Mouse (Mus musculus) heart, postnatal 0 days (tissue): Measurements from ENCODE around the gene Slc45a2. TPM values are rescaled to one million over a fixed set of nuclear protein-coding genes. Genes with fewer than 3 reads are reported as not detected.

Source experiments
- ATAC-seq: fragments of 200-750 bp; cut with Nextera tagmentation; 2 replicates; pipeline ENCODE4 v1.8.0; 2017; ENCODE audit warnings: low read depth, moderate number of reproducible peaks, moderate library complexity; ENCODE audit not compliant: insufficient read depth
- DNase-seq: peaks from one replicate; pipeline ENCODE4 v3.0.0-alpha.2; 2016; ENCODE audit warnings: low spot score
- H3K27ac ChIP-seq: fragments of 300-500 bp; sonication (generic); 2 replicates; pipeline ENCODE4 v1.5.1; 2014; ENCODE audit warnings: low read depth, mild to moderate bottlenecking
- H3K27me3 ChIP-seq: fragments of 300-500 bp; sonication (generic); 2 replicates; pipeline ENCODE4 v1.6.1; 2014; ENCODE audit warnings: low read length, mixed read lengths; ENCODE audit not compliant: control insufficient read depth, insufficient read depth
- H3K36me3 ChIP-seq: fragments of 300-500 bp; sonication (generic); replicated peaks from 2 replicates; pipeline ENCODE4 v1.6.1; 2014; ENCODE audit warnings: low read length, mixed read lengths; ENCODE audit not compliant: control insufficient read depth, insufficient read depth
- H3K4me1 ChIP-seq: fragments of 300-500 bp; sonication (generic); 2 replicates; pipeline ENCODE4 v1.6.1; 2014; ENCODE audit warnings: antibody characterized with exemption; ENCODE audit not compliant: control insufficient read depth, insufficient read depth
- H3K4me2 ChIP-seq: fragments of 300-500 bp; sonication (generic); 2 replicates; pipeline ENCODE4 v1.6.1; 2014; ENCODE audit warnings: low read depth, mild to moderate bottlenecking, low read length, moderate library complexity
- H3K4me3 ChIP-seq: fragments of 300-500 bp; sonication (generic); 2 replicates; pipeline ENCODE4 v1.5.1; 2014; ENCODE audit warnings: low read depth, low read length
- H3K9ac ChIP-seq: fragments of 300-500 bp; sonication (generic); replicated peaks from 2 replicates; pipeline ENCODE4 v1.6.1; 2014; ENCODE audit warnings: low read depth, low read length, mixed read lengths
- H3K9me3 ChIP-seq: fragments of 300-500 bp; sonication (generic); replicated peaks from 2 replicates; pipeline ENCODE4 v1.6.1; 2016; ENCODE audit warnings: low read length; ENCODE audit not compliant: control insufficient read depth
- CTCF ChIP-seq: IDR thresholded peaks from 2 replicates; pipeline ENCODE4 v1.5.1; 2016; ENCODE audit warnings: antibody characterized with exemption, control low read depth, low read depth
- EP300 ChIP-seq: IDR thresholded peaks from 2 replicates; pipeline ENCODE4 v1.6.1; 2016; ENCODE audit warnings: antibody characterized with exemption, low read depth
- WGBS: fragments of 180-500 bp; shearing (Covaris S2); extraction: QIAGEN DNeasy Blood & Tissue Kit; methylation state at CpG from one replicate; pipeline ENCODE4 v1.1.7; 2014; 5-methylcytosine and 5-hydroxymethylcytosine counted together
- polyA plus RNA-seq: library from polyadenylated mRNA; unstranded; fragments of >200 nt; fragmentation: Nextera tagmentation; extraction: Ambion mirVana; gene quantifications from 2 replicates; pipeline ENCODE4 v1.2.1, GENCODE M21; 2015
- total RNA-seq: library from RNA; depleted of rRNA; stranded (reverse); fragments of >200 nt; gene quantifications from 2 replicates; pipeline ENCODE4 v1.2.3, GENCODE M21; 2014; ENCODE audit warnings: low replicate concordance; rRNA removed

The Slc45a2 gene
- not detected in 2 replicates for total RNA-seq
- polyA plus RNA-seq: 0.12 and 0.18 TPM in 2 replicates

DNA sequence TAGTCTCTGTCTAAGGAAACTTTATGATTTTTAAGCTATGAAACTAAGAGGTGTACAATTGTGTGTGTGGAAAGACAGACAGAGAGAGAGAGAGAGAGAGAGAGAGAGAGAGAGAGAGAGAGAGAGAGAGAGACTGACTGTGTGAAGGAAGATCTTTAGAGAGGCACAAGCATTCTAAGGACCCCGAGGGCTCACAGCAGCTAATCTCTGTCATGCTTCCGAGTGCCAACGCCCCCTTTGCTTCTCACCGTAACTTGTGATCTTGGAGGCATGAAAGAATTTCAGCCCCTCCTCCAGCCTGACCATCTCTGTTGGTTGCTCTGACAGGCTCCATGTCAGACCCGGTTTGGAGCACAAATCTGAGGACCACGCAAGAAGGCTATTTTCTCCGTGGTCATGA, at the start of gene Slc45a2:
Slc45a2 (plus strand) TSS at position 301 of the 400 bp plus-strand sequence.
- Histone ChIP-seq H3K27me3 (no peaks in the 10 kb centered on the region), H3K36me3 (peaks cover 7% of the 10 kb centered on the region; the same call in 1 of the 2 replicates), H3K27ac (no peak within 1 kb of the TSS), H3K9ac (no peak within 1 kb of the TSS), H3K4me3 (no peak within 1 kb of the TSS), H3K4me1 (no peaks in the 10 kb centered on the region), H3K9me3 (no peaks in the 10 kb centered on the region), H3K4me2 (no peak within 1 kb of the TSS)
- DNase-seq (no peak), ATAC-seq (no peak)
- 39% methylated on average over 7 of the region's 7 CpGs for WGBS
- TF ChIP-seq CTCF (no peak), EP300 (no peak)

DNA sequence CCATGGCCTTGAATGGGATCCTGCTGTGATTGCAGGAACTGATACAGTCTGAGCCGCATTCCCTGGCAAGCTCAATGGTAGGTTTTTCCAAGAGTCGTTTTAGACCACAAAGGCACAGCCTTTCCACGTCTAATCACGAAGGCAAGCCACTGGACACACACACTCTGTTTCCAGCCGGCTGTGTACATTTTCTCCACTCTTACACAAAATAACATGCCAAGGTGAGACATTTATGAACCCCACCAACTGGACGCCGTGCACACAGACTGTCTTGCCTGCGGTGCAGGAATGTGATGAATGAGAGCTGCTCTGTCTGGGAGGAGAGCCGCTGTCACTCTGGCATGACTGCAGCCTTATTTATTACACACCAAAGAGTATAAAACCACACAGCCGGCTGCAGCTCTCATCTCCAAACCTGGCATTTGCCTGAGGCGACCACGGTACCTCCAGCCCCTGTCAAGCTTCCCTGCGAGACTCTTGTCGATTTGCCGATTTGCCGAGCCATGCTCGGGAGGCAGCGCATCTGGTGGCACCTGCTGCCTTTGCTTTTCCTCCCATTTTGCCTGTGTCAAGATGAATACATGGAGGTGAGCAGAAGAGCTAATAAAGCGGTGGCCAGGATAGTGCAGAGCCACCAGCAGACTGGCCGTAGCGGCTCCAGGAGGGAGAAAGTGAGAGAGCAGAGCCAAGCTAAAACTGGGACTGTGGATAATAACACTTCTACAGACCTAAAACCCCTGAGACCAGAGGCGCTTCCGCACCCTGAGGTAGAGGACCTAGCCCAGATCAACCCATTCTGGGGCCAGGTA, 48.4 kb upstream of the Slc45a2 start, which contains the start of gene C1qtnf3:
C1qtnf3 (plus strand) TSS at position 382 of the 809 bp plus-strand sequence.
- ATAC-seq: no peak
- no peaks in the 10 kb centered on the region for H3K9me3 ChIP-seq
- no peak for DNase-seq
- WGBS: 74% methylated on average over 23 of the region's 23 CpGs
- no peaks in the 10 kb centered on the region for H3K27me3 ChIP-seq
- no peak within 1 kb of the TSS for H3K9ac ChIP-seq
- H3K4me2 ChIP-seq: no peak within 1 kb of the TSS
- no peak within 1 kb of the TSS for H3K4me3 ChIP-seq
- no peaks in the 10 kb centered on the region for H3K36me3 ChIP-seq
- H3K4me1 ChIP-seq: no peaks in the 10 kb centered on the region
- no peak for TF ChIP-seq CTCF
- no peak for TF ChIP-seq EP300
- H3K27ac ChIP-seq: no peak within 1 kb of the TSS

DNA sequence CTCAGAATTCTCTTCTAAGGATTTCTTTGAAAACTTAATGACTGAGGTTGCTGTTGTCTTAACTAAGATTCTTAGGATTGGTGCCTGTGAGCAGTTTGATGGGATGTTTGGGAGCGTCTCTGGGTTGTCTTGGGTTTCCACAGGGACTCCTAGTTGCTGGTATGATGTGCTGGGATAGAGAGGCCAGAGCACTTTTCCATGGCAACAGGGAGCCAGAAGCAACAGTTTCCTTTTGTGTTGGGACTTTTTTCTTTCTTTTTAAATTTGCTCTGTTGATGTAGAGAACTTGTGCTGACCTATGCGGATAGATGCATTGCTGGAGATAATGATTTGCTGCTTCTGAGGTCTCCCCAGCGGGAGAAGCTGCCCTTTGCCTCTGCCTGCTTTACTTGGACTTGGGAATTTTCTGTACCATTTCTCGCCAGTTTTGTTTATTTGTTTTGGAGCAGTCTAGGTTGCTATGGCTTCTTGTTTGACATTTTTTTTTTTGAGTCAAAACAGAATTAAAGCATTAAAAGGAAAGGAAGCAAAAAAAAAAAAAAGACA, 47.7 kb upstream of the Slc45a2 start:
- no peaks in the 10 kb centered on the region for H3K27me3 ChIP-seq
- no peak overlapping the region for H3K4me3 ChIP-seq
- WGBS: 51% methylated on average over 4 of the region's 4 CpGs
- no peak for DNase-seq
- no peaks in the 10 kb centered on the region for H3K4me1 ChIP-seq
- no peaks in the 10 kb centered on the region for H3K36me3 ChIP-seq
- no peaks in the 10 kb centered on the region for H3K9me3 ChIP-seq
- ATAC-seq: no peak
- no peak overlapping the region for H3K9ac ChIP-seq
- H3K4me2 ChIP-seq: no peak overlapping the region
- TF ChIP-seq CTCF (no peak), EP300 (no peak)
- H3K27ac ChIP-seq: no peak overlapping the region

DNA sequence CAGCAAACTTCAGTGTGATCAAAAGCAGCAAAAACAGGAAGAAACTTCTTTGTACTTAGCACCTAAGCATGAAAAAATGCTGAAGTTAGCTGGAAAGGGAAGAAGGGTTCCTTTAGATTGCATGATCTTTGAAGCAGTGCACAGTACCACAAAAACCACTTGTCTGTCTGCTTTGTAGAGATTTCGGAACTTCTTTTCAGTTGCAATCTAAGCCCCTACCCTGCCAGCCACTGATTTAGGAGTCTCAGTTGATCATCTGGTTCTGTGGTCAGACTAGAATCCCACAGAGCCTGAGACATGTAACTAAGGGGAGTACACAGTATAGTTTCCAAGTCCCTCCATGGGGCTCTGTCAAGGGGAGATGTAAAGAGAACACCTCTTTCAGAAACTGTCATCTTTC, 47.1 kb upstream of the Slc45a2 start:
- Histone ChIP-seq H3K4me3 (no peak overlapping the region), H3K36me3 (no peaks in the 10 kb centered on the region), H3K4me2 (no peak overlapping the region), H3K27ac (no peak overlapping the region), H3K4me1 (no peaks in the 10 kb centered on the region), H3K27me3 (no peaks in the 10 kb centered on the region), H3K9ac (no peak overlapping the region), H3K9me3 (no peaks in the 10 kb centered on the region)
- DNase-seq: no peak
- WGBS: 62% methylated on average over 1 of the region's 1 CpGs
- TF ChIP-seq CTCF (no peak), EP300 (no peak)
- no peak for ATAC-seq

DNA sequence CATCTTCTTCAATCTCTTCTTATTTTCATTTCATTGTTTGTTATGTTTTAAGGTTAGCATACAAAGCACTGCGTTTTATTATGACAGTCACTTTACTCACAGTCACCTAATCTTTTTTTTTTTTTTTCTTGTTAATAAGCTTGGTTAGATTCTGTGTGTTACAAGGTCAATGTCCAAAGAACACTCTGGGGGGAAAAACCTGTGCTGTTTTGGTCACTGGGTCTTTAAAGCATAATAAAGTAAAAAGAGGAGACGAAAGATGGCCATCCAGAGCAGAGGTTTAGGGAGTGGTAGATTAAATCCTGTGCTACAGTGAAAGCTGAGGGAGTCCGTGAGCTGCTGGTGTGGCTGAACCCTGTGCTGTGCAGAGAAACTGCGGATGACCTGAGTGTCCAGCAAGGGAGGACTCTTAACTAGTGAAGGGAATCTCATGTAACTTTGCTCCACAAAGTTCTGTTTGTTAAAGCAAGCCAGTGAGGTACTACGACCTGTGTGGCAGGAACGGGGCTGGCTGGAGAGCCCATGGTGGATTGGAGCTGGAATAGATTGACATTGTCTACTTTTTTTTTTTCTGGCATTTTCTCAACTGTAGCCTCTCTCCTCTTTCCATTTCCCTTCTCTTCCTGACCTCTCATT, 46.0 kb upstream of the Slc45a2 start:
- TF ChIP-seq CTCF (no peak), EP300 (no peak)
- DNase-seq: no peak

More for the DNA sequence above, 46.0 kb upstream of the Slc45a2 start:
- Histone ChIP-seq H3K4me2 (no peak overlapping the region), H3K9me3 (no peaks in the 10 kb centered on the region), H3K4me3 (no peak overlapping the region), H3K9ac (no peak overlapping the region), H3K27me3 (no peaks in the 10 kb centered on the region), H3K4me1 (no peaks in the 10 kb centered on the region), H3K27ac (no peak overlapping the region), H3K36me3 (no peaks in the 10 kb centered on the region)
- 75% methylated on average over 6 of the region's 6 CpGs for WGBS
- no peak for ATAC-seq
